Mouse (Mus musculus): ENCODE results near the gene Oasl1. TPM values are rescaled to one million over a fixed set of nuclear protein-coding genes. Genes with fewer than 3 reads are reported as not detected.
A peak's percentile ranks its signal among the peaks of the same experiment; 100 is the strongest.

Gene Oasl1
- total RNA-seq, 1 experiment = 0.27 TPM

DNA sequence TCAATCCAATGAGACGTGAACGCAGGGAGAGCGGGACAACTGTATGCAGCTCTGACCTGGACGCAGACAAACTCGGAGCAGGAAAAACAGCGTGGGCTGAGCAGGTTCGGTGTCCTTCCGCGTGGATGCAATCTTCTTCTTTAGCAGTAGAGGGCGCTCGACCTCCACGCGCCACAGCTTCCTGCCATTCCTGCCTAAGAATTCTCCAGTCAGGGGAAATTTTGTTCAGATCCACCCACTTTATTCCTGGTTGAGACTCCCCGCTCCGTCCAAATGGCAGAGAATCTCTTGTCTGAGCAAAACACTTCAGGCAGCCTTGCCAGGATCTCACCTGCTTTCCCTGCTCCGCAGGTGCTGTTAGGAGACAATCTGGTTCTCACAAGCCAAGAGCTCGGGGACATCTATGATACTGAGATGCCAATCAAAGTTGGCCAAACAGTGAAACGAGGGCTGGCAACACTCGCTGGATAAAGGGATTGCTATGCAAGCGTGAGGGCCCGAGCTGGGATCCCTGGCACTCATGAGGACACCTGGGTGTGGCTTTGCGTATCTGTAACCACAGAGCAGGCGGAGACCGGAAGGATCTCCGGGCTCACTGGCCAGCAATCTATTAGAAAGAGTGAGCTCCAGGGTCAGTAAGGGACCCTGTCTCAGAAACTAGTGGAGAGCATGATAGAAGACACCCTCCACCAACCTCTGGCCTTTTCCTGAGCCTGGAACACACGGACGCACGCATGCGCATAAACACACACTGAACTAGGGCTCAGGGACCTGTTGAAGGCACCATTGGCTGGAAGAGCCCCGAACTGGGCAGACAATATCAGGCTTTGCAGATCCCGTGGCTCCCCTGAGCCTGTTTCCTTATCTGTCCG is 56.4 kb downstream of the Oasl1 start:
- no peaks in the 10 kb centered on the region for H3K9me3 ChIP-seq (ENCODE audit: control insufficient read depth, insufficient read depth, low read depth, low read length)
- H3K36me3 ChIP-seq (ENCODE audit: control insufficient read depth, insufficient read depth, low read length, poor library complexity, severe bottlenecking) = no peaks in the 10 kb centered on the region
- H3K4me1 ChIP-seq (ENCODE audit: control insufficient read depth in 2 of 2, insufficient read depth in 2 of 2, low read length in 2 of 2, poor library complexity in 1 of 2) = peaks cover 0 to 10% of the 10 kb centered on the region in 2 experiments; a peak in 1 of 4 replicates
- H3K9ac ChIP-seq (ENCODE audit: insufficient read depth, low read depth, low read length, poor library complexity, severe bottlenecking) = peak overlapping the region; percentile 71
- in situ Hi-C loops (cut with MboI; ENCODE audit: low sequenced_read_pairs in 2 of 2, unreplicated experiment in 2 of 2) = loop anchor here in 1 of 2 experiments (10.0 kb wide), 2 partner anchors 105 to 125 kb away; no protein-coding TSS in a partner anchor
- TF ChIP-seq CHD2 (IDR thresholded peaks at IDR 0.05; ENCODE audit: low read depth, low read length) = no peak
- peak; percentile 81; the same call in 1 of the 2 replicates for TF ChIP-seq ZC3H11A (IDR thresholded peaks at IDR 0.05; ENCODE audit: borderline replicate concordance, low read depth, low read length)
- no peak for TF ChIP-seq HCFC1 (IDR thresholded peaks at IDR 0.05; ENCODE audit: borderline replicate concordance, insufficient read depth, low read length)
- 0 out of 2 replicates have a peak, but pooled peaks have one; percentile 10 for TF ChIP-seq MAFK (IDR thresholded peaks at IDR 0.05; ENCODE audit: insufficient read depth, low read depth, low read length)
- TF ChIP-seq ZNF384 (IDR thresholded peaks at IDR 0.05; ENCODE audit: low read depth, low read length) = no peak
- no peak for DNase-seq (ENCODE audit: low read depth, low spot score)
- no peak overlapping the region for H3K27ac ChIP-seq (ENCODE audit: insufficient read depth, low read depth, low read length, poor library complexity, severe bottlenecking)
- peak overlapping the region; percentile 63 to 68 for H3K4me3 ChIP-seq (ENCODE audit: insufficient read depth in 1 of 2, low read depth in 1 of 2, low read length in 2 of 2, poor library complexity in 1 of 2, severe bottlenecking in 1 of 2)

DNA sequence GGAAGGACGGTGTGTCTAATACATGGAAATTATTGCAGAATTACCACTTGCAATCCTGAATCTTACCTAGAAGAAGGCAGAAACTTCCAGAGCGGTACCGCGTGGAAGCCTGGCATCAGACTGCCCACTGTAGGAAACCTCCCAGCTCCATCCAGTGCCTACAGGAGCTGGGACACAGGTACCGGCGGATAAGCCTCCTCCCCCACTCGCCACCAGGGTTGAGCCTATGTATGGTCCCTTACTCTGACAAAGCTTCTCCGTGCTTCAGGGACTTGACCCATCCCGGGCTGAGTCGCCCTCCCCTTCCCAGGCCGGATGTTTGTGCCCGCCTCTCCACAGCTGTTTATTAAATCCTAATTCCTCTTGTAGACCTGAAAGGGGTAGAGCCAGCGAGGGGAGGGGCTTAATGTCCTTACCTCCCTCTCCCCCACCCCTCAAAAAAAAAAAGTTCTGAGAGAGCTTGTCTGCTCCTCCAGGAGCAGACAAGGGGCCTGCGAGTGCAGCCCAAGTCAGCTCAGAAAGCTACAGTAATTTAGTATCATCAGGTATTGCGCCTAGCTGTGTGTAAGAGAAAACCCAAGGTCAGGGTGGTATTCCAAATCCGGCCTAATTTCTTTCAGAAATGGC is 57.2 kb downstream of the Oasl1 start:
- Histone ChIP-seq H3K9ac (ENCODE audit: insufficient read depth, low read depth, low read length, poor library complexity, severe bottlenecking) (peak overlapping the region; percentile 71), H3K9me3 (ENCODE audit: control insufficient read depth, insufficient read depth, low read depth, low read length) (no peaks in the 10 kb centered on the region), H3K4me1 (ENCODE audit: control insufficient read depth in 2 of 2, insufficient read depth in 2 of 2, low read length in 2 of 2, poor library complexity in 1 of 2) (peaks cover 0 to 10% of the 10 kb centered on the region in 2 experiments; a peak in 1 of 4 replicates), H3K27ac (ENCODE audit: insufficient read depth, low read depth, low read length, poor library complexity, severe bottlenecking) (no peak overlapping the region), H3K36me3 (ENCODE audit: control insufficient read depth, insufficient read depth, low read length, poor library complexity, severe bottlenecking) (no peaks in the 10 kb centered on the region), H3K4me3 (ENCODE audit: insufficient read depth in 1 of 2, low read depth in 1 of 2, low read length in 2 of 2, poor library complexity in 1 of 2, severe bottlenecking in 1 of 2) (peak overlapping the region; percentile 63 to 68)
- no peak for DNase-seq (ENCODE audit: low read depth, low spot score)
- no peak for TF ChIP-seq HCFC1 (IDR thresholded peaks at IDR 0.05; ENCODE audit: borderline replicate concordance, insufficient read depth, low read length)
- no peak for TF ChIP-seq CHD2 (IDR thresholded peaks at IDR 0.05; ENCODE audit: low read depth, low read length)
- TF ChIP-seq ZC3H11A (IDR thresholded peaks at IDR 0.05; ENCODE audit: borderline replicate concordance, low read depth, low read length) = no peak
- TF ChIP-seq ZNF384 (IDR thresholded peaks at IDR 0.05; ENCODE audit: low read depth, low read length) = no peak
- TF ChIP-seq MAFK (IDR thresholded peaks at IDR 0.05; ENCODE audit: insufficient read depth, low read depth, low read length) = no peak
- in situ Hi-C loops (cut with MboI; ENCODE audit: low sequenced_read_pairs in 2 of 2, unreplicated experiment in 2 of 2) = loop anchor here in 1 of 2 experiments (10.0 kb wide), 1 partner anchor 105 kb away; no protein-coding TSS in a partner anchor

DNA sequence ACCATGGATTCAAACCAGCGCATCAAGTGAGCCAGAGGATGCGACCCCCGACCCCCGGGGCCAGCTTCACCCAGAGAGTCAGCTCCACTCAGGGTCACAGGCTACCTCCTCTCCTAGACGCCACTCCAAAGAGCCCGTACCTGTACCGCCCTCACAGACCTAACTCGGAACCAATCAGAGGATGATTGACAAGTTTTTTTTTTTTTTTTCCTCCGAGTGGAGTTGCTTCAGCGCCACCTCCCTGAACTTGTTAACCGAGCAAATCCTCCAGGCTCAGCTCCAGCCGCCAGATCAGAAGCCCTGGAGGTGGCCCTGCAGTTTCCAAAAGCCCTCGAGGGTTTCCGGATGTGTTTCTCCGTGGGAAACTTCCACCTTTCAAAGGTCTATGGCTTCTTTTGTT is 59.0 kb downstream of the Oasl1 start:
- Histone ChIP-seq H3K9ac (ENCODE audit: insufficient read depth, low read depth, low read length, poor library complexity, severe bottlenecking) (peak overlapping the region; percentile 16; the same call in 1 of the 2 replicates), H3K36me3 (ENCODE audit: control insufficient read depth, insufficient read depth, low read length, poor library complexity, severe bottlenecking) (no peaks in the 10 kb centered on the region), H3K4me3 (ENCODE audit: insufficient read depth in 1 of 2, low read depth in 1 of 2, low read length in 2 of 2, poor library complexity in 1 of 2, severe bottlenecking in 1 of 2) (no peak overlapping the region), H3K4me1 (ENCODE audit: control insufficient read depth in 2 of 2, insufficient read depth in 2 of 2, low read length in 2 of 2, poor library complexity in 1 of 2) (peaks cover 0 to 10% of the 10 kb centered on the region in 2 experiments; a peak in 1 of 4 replicates), H3K9me3 (ENCODE audit: control insufficient read depth, insufficient read depth, low read depth, low read length) (no peaks in the 10 kb centered on the region), H3K27ac (ENCODE audit: insufficient read depth, low read depth, low read length, poor library complexity, severe bottlenecking) (no peak overlapping the region)
- DNase-seq (ENCODE audit: low read depth, low spot score) = no peak
- in situ Hi-C loops (cut with MboI; ENCODE audit: low sequenced_read_pairs in 2 of 2, unreplicated experiment in 2 of 2) = loop anchor here in 1 of 2 experiments (10.0 kb wide), 1 partner anchor 103 kb away; no protein-coding TSS in a partner anchor
- no peak for TF ChIP-seq HCFC1 (IDR thresholded peaks at IDR 0.05; ENCODE audit: borderline replicate concordance, insufficient read depth, low read length)
- peak; percentile 88 for TF ChIP-seq ZNF384 (IDR thresholded peaks at IDR 0.05; ENCODE audit: low read depth, low read length)

DNA sequence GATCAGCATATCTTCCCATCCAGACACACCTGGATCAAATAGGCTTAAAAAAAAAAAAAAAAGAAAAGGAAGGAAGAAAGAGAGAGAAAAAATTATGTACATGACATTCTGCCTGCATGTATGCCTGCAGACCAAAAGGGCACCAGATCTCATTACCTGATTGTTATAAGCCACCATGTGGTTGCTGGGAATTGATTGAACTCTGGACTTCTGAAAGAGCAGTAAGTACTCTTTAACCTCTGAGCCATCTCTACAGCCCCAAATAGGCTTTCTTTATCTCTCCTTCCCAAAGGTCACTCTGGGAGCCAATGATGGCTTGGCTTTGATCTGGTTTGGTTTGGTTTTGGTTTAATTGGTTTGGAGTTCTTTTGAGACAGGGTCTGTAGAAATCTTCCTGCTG is 62.0 kb downstream of the Oasl1 start:
- DNase-seq (ENCODE audit: low read depth, low spot score) = no peak
- Histone ChIP-seq H3K9me3 (ENCODE audit: control insufficient read depth, insufficient read depth, low read depth, low read length) (no peaks in the 10 kb centered on the region), H3K36me3 (ENCODE audit: control insufficient read depth, insufficient read depth, low read length, poor library complexity, severe bottlenecking) (no peaks in the 10 kb centered on the region), H3K27ac (ENCODE audit: insufficient read depth, low read depth, low read length, poor library complexity, severe bottlenecking) (no peak overlapping the region), H3K9ac (ENCODE audit: insufficient read depth, low read depth, low read length, poor library complexity, severe bottlenecking) (no peak overlapping the region), H3K4me1 (ENCODE audit: control insufficient read depth in 2 of 2, insufficient read depth in 2 of 2, low read length in 2 of 2, poor library complexity in 1 of 2) (peaks cover 0 to 5% of the 10 kb centered on the region in 2 experiments; a peak in 1 of 4 replicates), H3K4me3 (ENCODE audit: insufficient read depth in 1 of 2, low read depth in 1 of 2, low read length in 2 of 2, poor library complexity in 1 of 2, severe bottlenecking in 1 of 2) (no peak overlapping the region)
- no peak for TF ChIP-seq ZNF384 (IDR thresholded peaks at IDR 0.05; ENCODE audit: low read depth, low read length)
- no peak for TF ChIP-seq HCFC1 (IDR thresholded peaks at IDR 0.05; ENCODE audit: borderline replicate concordance, insufficient read depth, low read length)
- no peak for TF ChIP-seq ZC3H11A (IDR thresholded peaks at IDR 0.05; ENCODE audit: borderline replicate concordance, low read depth, low read length)
- no peak for TF ChIP-seq CHD2 (IDR thresholded peaks at IDR 0.05; ENCODE audit: low read depth, low read length)
- TF ChIP-seq MAFK (IDR thresholded peaks at IDR 0.05; ENCODE audit: insufficient read depth, low read depth, low read length) = no peak
- in situ Hi-C loops (cut with MboI; ENCODE audit: low sequenced_read_pairs in 2 of 2, unreplicated experiment in 2 of 2) = loop anchor here in 1 of 2 experiments (10.0 kb wide), 1 partner anchor 100 kb away; no protein-coding TSS in a partner anchor

Other genes with a start within 250 kb of the Oasl1 start
- 15.6 and 17.2 TPM in 2 replicates for gene Gltp, start 232.3 kb upstream of the Oasl1 start, total RNA-seq (2012; rRNA removed)
- 20.6 and 33.8 TPM in 2 replicates for gene Tchp, start 215.5 kb upstream of the Oasl1 start, total RNA-seq (2012; rRNA removed)
- 62.4 and 66.4 TPM in 2 replicates for gene Ankrd13a, start 148.6 kb upstream of the Oasl1 start, total RNA-seq (2012; rRNA removed)
- 29.8 and 30.3 TPM in 2 replicates for gene Git2, start 147.7 kb upstream of the Oasl1 start, total RNA-seq (2012; rRNA removed)
- 103 and 139 TPM in 2 replicates for gene 1500011B03Rik, start 99.8 kb upstream of the Oasl1 start, total RNA-seq (2012; rRNA removed)
- gene 4930519G04Rik, start 69.6 kb upstream of the Oasl1 start, total RNA-seq (2012; rRNA removed) = not detected in 2 replicates
- gene Gm9936, start 64.6 kb upstream of the Oasl1 start, total RNA-seq (2012; rRNA removed) = 0.05 TPM in 1 of 2 replicates, not detected in the other
- 0.85 and 1.1 TPM in 2 replicates for gene Oasl2, start 26.3 kb upstream of the Oasl1 start, total RNA-seq (2012; rRNA removed)
- 16.7 and 24.4 TPM in 2 replicates for gene 2210016L21Rik, start 18.9 kb downstream of the Oasl1 start, total RNA-seq (2012; rRNA removed)
- 2.0 and 4.5 TPM in 2 replicates for gene Hnf1a, start 47.9 kb downstream of the Oasl1 start, total RNA-seq (2012; rRNA removed)
- gene Sppl3, start 87.9 kb downstream of the Oasl1 start, total RNA-seq (2012; rRNA removed) = 56.1 and 72.5 TPM in 2 replicates
- 5.8 and 7.7 TPM in 2 replicates for gene Gm10401, start 175.1 kb downstream of the Oasl1 start, total RNA-seq (2012; rRNA removed)
- 41.1 and 43.6 TPM in 2 replicates for gene Acads, start 196.1 kb downstream of the Oasl1 start, total RNA-seq (2012; rRNA removed)
- gene Unc119b, start 211.7 kb downstream of the Oasl1 start, total RNA-seq (2012; rRNA removed) = 27.1 and 27.5 TPM in 2 replicates
- 191 and 272 TPM in 2 replicates for gene Mlec, start 234.9 kb downstream of the Oasl1 start, total RNA-seq (2012; rRNA removed)